Mouse (Mus musculus) cerebellum, adult (tissue): ENCODE measurements around the gene Zfp442.
"Not testable (repeated sequence)": the region's sequence is repeated elsewhere in the genome, so short reads cannot be mapped to it uniquely, and the experiment has no call there.

Source experiments
- ATAC-seq: cut with Nextera tagmentation; 2 replicates; pipeline ENCODE4 v1.9.2; 2017; ENCODE audit warnings: mild to moderate bottlenecking, moderate library complexity, mixed read lengths; ENCODE audit not compliant: insufficient number of reproducible peaks, low FRiP score, low TSS enrichment

Gene Zfp442

GRCm38 (mm10) chr2:150451180-150451919 lies at the start of gene Zfp442:
Gene Zfp442, minus strand, starts transcription at chr2:150451486.
- peak; percentile 100 for ATAC-seq

GRCm38 (mm10) chr2:150500124-150500973 lies 49.1 kb upstream of the Zfp442 start:
- not testable (repeated sequence) for ATAC-seq

- ATAC-seq: no peak
These were observed 41.7 kb upstream of the Zfp442 start for GRCm38 (mm10) chr2:150493031-150493430.

GRCm38 (mm10) chr2:150484939-150485778 lies 33.9 kb upstream of the Zfp442 start, which contains the start of gene Zfp345:
Gene Zfp345, minus strand, starts transcription at chr2:150485091.
- not testable (repeated sequence) for ATAC-seq

GRCm38 (mm10) chr2:150439084-150439483 lies 12.2 kb downstream of the Zfp442 start:
- ATAC-seq: not testable (repeated sequence)

GRCm38 (mm10) chr2:150412146-150412545 lies 39.1 kb downstream of the Zfp442 start:
- ATAC-seq: not testable (repeated sequence)

GRCm38 (mm10) chr2:150390198-150390597 lies 61.1 kb downstream of the Zfp442 start:
- no peak for ATAC-seq

GRCm38 (mm10) chr2:150385553-150386106 lies 65.7 kb downstream of the Zfp442 start:
- not testable (repeated sequence) for ATAC-seq

- no peak for ATAC-seq
These were observed 88.4 kb downstream of the Zfp442 start for GRCm38 (mm10) chr2:150362878-150363229.

- ATAC-seq: peak; percentile 100
These were observed 89.0 kb downstream of the Zfp442 start, which contains the start of gene 3300002I08Rik for GRCm38 (mm10) chr2:150362113-150362877. Gene 3300002I08Rik, minus strand, starts transcription at chr2:150362765.
